Mouse (Mus musculus) ovary, postnatal 14 days (tissue): ENCODE results near the gene Trim62.
A peak's percentile ranks its signal among the peaks of the same experiment; 100 is the strongest.

Experiments used
- DNase-seq: peaks from one replicate; pipeline ENCODE4 v3.0.0; 2022; ENCODE audit warnings: low spot score

Gene Trim62

DNA sequence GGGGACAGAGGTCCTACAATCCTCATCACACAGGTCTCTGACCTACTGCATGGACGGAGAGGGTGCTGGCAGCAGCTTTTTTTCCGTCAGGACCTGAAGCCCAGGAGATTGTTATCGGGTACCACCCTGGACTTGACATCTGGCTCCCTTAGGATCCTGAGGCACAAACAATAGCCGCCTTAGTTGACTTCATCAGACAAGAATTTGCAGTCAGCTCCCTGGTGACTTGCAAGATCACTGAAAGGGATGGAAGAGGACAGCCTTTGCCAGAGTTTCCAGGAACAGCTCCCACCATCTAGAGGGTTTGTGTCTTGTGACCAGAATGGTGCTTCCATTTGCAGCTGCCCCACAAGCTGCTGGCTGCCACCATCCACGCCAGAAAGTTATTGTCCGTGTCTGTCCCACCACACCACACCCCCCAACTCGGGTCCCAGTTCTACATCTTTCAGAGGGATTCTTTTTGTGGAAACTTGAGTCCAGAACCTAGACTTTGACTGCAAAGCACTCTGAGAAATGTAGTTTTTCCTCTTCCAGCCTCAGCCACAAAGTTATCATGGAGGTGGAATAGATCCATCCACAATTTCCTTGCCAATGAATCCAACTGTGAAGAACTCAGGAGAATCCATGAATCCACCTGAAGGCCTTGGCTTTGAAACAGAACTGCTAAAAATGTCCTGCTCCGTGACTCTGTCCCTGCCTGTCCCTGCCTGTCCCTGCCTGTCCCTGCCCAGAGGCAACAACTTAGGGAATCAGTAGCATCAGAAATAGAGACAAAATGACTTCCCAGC lies 27.1 kb downstream of the Trim62 start:
- DNase-seq, result no peak

DNA sequence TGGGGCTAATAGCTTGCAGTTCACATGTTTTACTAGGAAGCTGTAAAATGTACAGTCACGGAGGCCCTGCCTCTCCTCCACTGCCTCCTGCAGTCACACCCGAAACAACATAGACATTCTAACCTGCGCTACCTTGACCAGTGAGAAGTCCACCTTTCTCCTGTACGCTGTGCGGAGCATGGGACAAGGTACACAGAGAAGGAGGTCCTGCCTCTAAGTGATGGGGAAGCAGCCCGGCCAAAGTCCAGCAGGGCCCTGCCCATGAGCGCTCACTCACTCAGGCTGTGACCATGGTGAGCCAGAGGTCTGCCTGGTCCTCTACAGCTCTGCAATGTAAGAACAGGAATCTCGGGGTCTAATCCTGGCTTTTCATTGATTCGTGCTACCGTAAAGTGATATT lies 28.7 kb downstream of the Trim62 start:
- DNase-seq, result no peak

DNA sequence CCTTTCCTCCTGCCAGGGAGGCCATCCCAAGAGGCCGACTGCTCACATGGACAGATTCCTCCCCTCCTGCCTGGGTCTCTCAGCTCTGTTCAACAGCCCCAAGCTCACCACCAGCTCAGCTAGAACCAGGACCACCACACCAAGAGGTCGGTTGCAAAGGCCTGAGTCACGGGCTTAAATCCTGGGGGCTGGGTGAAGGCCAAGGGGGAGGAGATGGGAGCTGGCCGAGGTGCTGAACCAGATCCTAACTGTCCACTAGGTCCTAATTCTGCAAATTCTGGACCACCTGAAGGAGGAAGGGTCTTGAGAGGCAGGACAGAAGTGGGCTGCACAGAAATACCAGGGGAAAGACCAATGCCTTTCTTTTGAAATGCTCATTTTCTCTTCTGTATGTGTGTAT lies 30.4 kb downstream of the Trim62 start:
- no peak for DNase-seq

DNA sequence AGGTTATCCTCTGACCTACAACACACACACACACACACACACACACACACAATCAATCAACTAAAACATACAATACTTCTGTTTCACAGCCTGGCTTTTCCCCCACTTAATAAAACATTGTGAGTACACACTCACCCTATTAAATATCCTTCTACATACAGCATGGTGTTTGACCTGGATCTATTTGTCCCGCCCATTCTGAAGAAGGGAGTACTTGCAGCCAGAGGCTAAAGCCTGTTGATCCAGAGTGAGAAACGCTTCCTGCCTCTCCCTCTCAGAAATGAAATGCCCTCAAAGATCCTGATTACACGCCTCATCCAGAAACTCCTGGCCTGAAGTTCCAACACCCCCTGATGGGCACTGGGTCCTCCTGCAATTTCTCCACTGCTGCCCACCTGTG lies 33.7 kb downstream of the Trim62 start:
- DNase-seq, result no peak

DNA sequence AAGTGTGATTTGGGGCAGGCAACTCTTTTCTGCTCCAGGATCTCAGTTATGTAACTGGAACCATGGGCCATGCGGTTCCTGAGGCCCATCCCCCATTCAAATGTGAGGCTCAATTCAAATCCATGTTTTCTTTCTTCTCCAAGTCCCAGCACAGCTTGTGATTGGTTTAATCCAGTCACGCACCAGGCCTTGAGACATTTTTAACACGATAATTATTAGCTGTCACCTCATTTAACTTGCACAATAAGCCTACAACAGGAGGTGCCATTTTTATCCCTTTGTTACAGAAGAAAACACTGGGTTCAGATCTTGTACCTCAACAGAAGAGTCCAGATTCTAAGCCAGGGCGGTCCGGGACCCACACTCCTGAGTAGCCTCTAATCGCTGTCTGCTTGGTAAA lies 34.4 kb downstream of the Trim62 start:
- no peak for DNase-seq

DNA sequence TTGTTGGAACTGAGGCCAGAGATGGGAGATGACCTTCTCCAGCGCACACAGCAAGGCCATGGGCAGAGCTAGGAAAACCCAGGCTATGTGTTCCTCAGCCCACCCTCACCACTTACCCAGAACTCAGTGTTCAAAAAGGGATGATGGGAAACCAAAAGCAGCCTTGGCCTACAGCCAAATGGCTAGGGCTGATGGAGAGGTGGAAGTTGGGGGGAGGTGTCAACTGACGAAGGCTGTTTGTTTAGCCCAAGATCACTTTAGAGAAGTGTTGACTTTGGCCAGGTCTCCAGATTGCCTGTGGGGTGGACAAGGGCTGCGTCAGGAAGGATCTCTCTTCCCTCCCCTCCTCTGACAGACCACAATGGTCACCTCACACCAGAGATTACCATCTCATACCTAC lies 34.8 kb downstream of the Trim62 start:
- DNase-seq, result no peak

DNA sequence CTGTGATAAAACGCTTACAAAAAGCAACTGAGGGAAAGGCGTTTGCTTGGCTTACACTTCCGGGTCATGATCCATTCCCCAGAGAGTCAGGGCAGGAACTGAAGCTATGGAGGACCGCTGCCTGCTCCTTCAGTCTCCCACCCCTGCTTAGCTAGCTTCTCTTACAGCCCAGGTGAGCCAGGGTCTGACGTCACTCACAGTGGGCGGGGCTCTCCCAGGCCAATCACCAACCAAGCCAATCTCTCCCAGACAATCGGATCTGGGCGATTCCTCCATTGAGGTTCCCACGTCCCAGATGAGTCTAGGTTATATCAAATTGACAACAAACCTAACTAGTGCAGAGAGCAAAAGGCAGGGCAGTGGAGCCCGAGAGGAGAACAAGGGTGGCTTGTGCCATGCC lies 35.7 kb downstream of the Trim62 start:
- DNase-seq, result no peak

DNA sequence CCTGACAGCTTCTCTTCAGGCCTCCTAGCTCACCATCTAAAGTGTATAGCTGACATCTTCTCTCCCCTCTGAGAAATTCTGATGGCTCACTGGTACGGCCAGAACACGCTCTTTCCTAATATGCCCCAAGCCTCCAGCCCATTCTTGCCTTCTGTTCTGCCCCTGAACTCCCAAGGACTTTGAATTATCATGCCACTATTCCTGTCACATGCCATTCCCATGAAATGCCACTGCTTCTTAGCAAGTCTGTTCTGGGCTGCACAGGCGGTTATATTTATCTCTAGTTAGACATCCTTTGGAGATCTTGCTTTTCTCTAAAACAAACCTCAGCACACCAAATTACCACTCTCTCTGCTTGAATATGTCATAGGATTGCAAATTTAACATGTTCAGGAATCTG lies 40.2 kb downstream of the Trim62 start:
- no peak for DNase-seq

DNA sequence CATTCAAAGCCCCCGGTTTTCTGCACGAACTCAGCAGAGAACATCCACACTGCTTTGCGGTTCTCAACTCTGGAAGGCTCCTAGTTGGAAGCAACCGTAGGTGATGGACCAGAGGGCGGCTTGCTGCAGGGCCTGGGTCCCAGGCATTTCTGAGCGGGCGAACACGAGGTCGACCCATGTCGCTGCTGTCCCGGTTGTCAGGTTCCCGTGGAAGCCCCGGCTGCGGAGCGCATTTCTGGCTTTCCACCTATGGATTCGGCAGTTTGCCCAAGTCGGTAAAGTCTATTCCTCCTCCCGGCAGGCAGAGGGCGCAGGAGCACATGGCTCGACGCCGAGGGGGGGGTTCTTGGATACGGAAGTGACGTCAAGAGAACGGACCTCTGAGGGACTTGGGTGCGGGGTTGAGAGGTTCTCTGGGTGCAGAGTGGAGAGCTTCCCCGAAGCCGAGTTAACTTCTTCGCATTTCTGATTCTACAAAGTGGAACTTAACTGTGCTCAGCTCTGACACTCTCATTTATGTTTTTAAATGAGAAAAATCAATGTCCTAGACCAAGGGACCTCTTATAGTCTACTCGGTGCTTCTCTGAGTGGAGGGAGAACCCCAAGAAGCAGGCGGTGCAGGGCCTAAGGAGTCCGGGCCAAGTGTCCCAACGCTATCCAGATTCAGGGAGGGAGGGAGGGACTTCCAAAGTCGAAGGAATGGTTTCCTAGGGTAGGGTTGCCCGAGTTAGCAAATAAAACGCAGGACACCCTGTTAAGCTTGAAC lies 41.6 kb downstream of the Trim62 start:
- DNase-seq, result peak; percentile 76

DNA sequence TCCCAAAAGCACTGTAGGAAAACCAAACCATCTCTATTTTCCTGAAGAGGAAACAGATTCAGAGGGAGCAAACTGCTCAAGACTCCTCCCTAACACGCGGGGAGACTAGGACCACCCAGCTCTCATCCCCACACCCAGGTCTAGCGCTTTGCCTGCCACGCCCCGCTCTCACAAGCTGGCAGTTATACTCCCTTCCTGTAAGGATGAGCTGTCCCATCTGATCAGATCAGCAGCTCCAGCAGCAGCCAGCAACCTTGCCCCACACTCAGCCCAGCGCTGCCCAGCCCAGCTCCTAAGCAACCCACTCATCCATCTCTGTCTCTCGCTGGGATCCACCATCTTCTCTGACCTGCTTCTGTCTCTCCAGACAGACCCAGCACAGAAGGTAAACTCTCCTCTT lies 49.4 kb downstream of the Trim62 start:
- DNase-seq, result no peak

DNA sequence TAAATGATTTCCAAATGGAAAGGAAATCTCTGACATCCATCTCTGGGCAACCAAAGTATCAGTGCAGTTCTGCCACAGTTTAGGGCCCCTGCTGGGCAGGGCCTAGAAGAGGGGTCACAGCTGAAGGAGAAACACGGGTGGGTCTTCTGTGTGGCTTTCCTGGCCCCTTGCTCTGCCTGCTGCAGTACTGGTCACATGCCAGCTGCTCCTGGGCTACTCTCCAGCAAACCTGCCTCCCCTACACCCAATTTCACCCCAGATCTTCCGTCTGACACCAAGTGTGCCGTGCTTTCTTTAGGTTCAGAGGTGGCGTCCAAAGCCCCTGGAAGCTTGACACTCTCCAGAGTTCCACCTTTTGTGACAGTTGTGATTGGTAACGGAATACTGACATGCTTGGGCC lies 52.2 kb downstream of the Trim62 start:
- no peak for DNase-seq

DNA sequence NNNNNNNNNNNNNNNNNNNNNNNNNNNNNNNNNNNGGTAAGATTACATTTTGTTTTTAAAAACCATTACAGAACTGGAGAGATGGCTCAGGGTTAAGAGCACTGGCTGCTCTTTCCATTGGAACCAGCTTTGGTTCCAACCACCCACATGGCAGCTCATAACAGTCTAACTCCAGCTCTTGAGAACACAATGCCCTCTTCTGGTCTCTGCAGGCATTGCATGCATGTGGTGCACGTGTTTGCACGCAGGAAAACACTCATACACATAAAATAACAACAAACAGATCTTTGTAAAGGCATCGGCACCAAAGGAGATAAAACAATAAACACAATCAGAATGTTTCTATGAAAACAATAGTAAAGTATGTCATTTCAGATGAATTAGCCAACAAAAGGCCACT lies 59.0 kb downstream of the Trim62 start:
- DNase-seq, result no peak

DNA sequence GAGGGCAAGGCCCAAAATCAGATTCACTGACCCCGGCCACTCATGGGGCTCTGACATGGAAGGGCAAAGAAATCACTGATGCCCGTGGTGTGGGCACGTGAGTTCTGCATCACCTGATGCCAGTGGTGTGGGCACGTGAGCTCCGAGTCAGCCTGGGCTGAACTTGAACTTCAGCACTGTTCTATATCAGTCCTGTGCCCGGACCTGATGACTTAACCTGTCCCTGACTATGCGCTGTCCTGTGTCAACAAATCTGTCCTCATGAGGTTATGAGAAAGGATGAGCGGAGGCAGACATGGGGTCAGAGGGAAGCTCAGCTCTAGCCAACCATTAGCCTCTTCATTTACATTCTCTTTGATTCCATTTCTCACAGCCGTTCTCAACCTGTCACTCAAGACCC lies 63.4 kb downstream of the Trim62 start:
- DNase-seq, result no peak

DNA sequence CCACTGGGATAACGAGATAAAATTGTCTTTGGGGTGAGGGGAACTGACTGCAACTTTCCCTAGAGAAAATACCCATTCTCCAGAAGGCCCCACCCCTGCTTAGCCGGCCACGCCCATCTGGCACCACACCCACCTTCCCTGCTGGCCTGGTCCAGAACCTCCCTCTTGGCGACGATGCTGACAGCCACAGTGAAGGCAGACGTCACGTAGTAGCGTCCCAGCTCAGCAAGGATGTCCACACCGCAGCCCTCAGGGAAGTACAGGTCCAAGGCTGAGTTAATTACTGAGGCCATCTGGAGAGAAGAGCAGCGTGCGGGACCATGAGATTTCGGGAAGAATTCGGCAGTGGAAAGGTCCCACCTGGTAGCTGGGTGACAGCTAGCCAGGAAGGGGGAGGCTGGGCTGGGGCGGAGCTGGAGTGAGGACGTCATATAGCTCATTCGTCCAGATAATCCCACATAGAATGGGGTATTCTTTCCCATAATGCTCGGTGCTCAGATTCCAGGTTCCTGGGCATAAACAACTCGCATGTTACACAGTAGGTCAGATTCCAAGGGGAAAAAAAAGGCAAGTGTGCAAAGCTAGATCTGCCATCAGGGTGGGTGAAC lies 64.0 kb downstream of the Trim62 start:
- DNase-seq, result no peak

DNA sequence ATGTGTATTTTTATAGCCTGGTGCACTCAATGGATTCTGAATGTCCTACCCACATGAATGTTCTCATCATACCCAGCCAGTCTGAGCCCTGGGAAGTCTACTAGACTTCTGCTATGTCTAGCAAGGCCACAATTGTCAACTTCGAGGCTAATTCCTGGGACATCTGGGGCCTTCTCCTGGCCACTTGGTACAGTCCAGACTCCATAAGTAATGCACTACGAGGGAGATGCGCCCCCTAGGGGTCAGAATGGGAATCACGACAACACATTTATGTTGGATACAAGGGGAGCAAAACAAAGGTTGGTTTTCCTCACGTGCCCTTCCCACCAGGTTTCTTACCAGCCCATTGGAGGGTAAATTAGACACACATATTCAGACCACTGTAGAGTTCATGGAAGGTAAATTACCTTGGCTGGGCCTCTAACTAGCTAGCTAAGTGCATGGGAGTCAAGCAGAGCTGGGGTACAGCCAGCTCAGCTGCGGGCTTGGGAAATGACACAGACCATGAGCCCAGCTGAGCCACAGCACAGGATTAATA lies 64.8 kb downstream of the Trim62 start:
- DNase-seq, result peak; percentile 42

DNA sequence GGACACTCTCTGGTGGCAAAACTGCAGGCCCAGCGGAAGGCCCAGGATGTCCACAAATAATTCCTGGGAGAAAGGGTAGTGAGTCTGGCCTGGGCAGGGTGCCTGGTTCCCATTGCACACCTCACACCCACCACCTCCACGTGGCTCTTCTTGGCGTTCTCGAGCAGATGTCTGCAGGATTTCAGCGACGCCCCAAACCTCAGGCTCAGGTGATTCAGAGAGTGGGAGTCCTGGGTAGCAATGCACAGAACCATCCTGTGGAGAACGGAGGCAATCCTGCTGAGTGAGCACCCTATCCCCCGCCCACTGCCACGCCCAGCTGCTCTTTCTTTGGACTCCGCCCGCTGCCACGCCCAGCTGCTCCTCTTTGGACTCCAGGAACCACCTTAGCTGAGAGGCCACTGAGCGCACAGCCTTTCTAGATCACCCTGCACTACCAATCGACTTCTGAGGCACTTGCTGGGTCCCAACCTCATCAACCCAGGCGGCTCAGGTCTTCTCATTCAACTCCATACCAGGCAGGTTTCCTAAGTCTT lies 66.2 kb downstream of the Trim62 start:
- DNase-seq, result no peak

DNA sequence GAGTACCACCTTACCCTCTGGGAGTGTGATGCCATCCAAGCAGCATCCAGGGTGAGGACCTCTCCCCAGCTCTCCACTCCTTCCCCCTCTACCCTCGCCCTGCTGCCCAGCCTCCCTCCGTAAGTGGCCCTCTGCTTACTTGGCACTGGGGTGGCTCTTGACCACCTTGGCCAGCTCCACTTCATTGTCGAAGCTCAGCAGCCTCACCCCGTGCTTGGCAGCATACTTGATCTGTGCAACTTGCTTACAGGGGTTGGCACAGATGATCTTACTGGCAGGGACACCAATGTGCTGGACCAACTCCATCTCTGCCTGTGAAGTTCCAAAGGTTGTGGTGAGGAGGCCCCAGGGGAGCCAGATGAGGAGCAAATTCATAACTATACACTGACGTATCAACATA lies 67.1 kb downstream of the Trim62 start:
- no peak for DNase-seq

DNA sequence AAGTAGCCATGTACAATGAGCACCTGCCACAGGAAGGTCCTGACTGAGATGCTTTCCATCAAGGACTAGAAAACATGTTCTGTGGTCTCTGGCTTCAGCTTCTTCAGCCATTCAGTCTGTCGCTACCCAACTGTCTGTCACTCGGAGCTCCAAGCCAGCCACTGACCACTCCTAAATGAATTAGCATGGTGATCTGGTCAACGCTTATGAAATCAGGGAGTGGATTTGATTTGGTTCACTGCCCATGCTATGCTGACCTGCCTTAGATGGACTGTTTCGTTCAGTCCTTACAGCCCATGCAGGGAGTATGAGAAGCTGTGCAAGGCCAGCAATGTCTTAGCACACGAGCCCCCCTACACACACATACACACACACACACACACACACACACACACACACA lies 70.5 kb downstream of the Trim62 start:
- DNase-seq, result no peak

DNA sequence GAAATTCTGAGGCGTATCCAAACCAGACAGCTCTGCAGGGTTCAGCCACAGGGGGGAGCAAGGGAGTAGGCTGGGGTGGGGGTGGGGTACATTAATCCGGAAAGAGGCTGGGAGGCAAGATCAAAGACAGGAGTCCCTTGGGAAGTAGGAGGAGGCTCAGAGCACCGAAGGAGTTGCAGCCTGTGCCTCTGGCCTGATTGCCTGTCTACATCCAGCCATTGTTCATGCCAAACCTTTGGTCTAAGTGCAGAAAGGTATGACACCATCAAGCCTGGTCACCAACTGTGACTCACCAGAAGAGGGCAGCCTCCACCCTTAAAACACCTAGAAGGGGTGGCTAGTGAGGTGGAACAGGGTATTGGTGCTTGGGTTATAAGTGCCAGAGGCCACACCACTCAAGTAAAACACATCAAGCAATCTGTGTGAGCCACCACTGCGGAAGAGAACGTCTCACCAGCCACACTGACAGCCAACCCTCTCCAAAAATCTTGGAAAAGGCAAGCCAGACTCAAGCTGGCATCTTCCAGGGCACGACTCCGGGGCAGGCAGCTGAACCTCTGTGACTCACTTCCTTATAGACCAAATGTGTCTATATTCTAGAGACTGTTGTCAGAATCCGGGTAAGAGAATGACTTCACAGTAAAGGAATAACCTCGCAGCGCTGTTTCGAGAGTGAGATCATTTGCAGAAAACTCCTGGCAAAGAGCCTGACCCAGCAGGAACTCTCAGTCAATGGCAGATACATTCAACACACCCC lies 74.0 kb downstream of the Trim62 start:
- DNase-seq, result no peak

DNA sequence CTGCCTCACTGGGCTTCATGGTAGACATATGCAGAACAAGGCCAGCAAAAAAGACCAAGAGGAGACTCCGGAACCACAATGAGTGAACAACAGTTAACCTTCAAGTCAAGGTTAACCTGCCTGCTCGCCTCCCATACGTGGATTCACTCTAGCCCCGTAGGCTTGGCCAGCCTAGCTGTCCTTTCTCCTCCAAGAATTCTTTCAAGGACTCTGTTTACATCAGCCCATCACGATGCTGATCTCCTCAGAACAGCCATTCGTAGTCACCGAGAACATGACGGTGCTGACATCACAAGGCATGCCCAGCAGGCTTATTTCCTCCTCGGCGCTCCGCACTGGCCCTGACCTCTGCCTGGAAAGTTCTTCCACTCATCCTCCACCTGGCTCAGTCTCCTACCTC lies 74.8 kb downstream of the Trim62 start:
- no peak for DNase-seq

DNA sequence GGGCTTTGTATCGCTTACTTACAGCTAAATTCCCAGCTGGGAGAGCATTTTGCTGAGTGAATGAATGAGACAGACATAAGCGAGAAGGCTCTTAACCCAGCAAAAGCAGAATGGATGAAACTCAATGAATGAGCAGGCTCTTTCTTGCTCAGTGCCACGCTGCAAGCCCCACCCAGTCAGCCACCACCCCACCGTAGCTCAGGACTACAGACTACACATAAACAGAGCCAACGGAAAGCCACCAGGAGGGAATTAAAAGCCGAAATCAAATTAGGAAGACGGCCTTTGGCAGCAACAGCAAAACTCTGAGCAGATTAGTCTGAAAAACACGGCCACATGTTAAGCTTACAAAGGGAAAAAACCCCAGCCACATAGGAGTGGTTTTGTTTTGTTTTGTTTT lies 75.5 kb downstream of the Trim62 start:
- no peak for DNase-seq

DNA sequence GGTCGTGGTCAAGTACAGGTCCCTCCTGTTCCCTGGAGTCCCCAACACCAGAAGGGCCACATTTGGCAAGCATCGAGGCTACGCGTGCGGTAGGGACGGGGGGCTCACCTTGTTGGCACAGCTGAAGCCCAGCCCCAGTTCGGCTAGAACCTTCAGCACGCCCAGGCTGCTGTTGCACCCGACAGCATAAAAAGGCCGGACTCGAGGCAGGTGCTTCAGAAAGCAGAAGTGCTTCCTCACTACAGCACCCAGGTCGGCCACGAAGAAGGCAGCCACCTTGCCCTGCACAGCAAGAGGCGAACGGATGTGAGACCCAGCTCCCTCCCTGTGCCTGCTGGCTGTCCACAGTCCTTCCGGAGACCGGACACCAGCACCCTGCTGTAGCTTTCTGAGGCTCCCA lies 76.3 kb downstream of the Trim62 start:
- no peak for DNase-seq
